Mouse (Mus musculus): ENCODE results near the gene Pparg. TPM values are rescaled to one million over a fixed set of nuclear protein-coding genes. Genes with fewer than 3 reads are reported as not detected.

The Pparg gene
- polyA plus RNA-seq (2014; fragmentation: Illumina TruSeq; extraction: RNeasy Lipid Tissue Mini Kit (QIAGEN cat#74804); ENCODE audit: low read depth, low replicate concordance), result 62.0 TPM

DNA sequence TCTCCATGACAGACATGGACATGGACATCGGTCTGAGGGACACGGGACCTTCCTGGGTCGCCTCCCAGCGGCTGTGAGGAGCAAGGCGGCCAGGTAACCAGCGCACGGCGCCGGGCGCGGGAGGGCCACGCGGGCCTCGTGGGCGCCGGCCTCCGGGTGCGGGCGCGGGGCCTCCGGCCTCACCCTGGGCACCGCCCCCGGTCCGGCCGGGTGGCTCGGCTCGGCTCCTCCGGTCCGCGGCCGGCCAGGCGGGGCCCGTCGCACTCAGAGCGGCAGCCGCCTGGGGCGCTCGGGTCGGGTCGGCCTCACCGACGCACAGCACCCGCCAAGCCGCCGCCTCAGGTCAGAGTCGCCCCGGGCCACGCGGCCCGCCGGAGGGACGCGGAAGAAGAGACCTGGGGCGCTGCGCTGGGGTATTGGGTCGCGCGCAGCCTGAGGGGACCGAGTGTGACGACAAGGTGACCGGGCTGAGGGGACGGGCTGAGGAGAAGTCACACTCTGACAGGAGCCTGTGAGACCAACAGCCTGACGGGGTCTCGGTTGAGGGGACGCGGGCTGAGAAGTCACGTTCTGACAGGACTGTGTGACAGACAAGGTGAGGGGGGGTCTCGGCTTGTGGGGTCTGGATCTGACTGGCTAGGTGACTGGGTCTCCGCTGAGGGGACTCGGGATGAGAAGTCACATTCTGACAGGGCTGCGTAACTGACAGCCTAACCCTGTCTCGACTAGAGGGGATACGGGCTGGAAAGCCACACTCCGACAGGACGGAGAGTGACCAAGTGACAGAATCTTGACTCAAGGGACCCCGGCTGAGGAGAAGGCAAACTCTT, at the start of gene Pparg:
Gene Pparg, plus strand, starts transcription at position 176 of the 830 bp plus-strand sequence.

Other genes starting within 250 kb of the Pparg start
- 10.0 TPM for gene Syn2, start 226.0 kb upstream of the Pparg start, polyA plus RNA-seq (2014; fragmentation: Illumina TruSeq; extraction: RNeasy Lipid Tissue Mini Kit (QIAGEN cat#74804); ENCODE audit: low read depth, low replicate concordance)
- gene Gm17482, start 133.6 kb upstream of the Pparg start, polyA plus RNA-seq (2014; fragmentation: Illumina TruSeq; extraction: RNeasy Lipid Tissue Mini Kit (QIAGEN cat#74804); ENCODE audit: low read depth, low replicate concordance), result not detected
- 4.1 TPM for gene Timp4, start 108.7 kb upstream of the Pparg start, polyA plus RNA-seq (2014; fragmentation: Illumina TruSeq; extraction: RNeasy Lipid Tissue Mini Kit (QIAGEN cat#74804); ENCODE audit: low read depth, low replicate concordance)
- gene Tsen2, start 183.7 kb downstream of the Pparg start, polyA plus RNA-seq (2014; fragmentation: Illumina TruSeq; extraction: RNeasy Lipid Tissue Mini Kit (QIAGEN cat#74804); ENCODE audit: low read depth, low replicate concordance), result 3.7 TPM
- not detected for gene Mkrn2os, start 231.6 kb downstream of the Pparg start, polyA plus RNA-seq (2014; fragmentation: Illumina TruSeq; extraction: RNeasy Lipid Tissue Mini Kit (QIAGEN cat#74804); ENCODE audit: low read depth, low replicate concordance)
- 15.7 TPM for gene Mkrn2, start 241.0 kb downstream of the Pparg start, polyA plus RNA-seq (2014; fragmentation: Illumina TruSeq; extraction: RNeasy Lipid Tissue Mini Kit (QIAGEN cat#74804); ENCODE audit: low read depth, low replicate concordance)